Mouse (Mus musculus) embryonic fibroblast, embryonic 13.5 days (primary cell): ENCODE data around the gene Zfp131. TPM values are rescaled to one million over a fixed set of nuclear protein-coding genes. Genes with fewer than 3 reads are reported as not detected.

Experiments
- H3K27ac ChIP-seq: 2 replicates; pipeline ENCODE4 v1.5.1; 2012; ENCODE audit warnings: low read length, control low read depth, inconsistent platforms; ENCODE audit not compliant: insufficient read depth
- H3K4me1 ChIP-seq: 2 replicates; pipeline ENCODE4 v1.6.1; 2011; ENCODE audit warnings: low read length; ENCODE audit not compliant: control insufficient read depth, insufficient read depth
- H3K4me3 ChIP-seq: 2 replicates; pipeline ENCODE4 v1.5.1; 2011; ENCODE audit warnings: mild to moderate bottlenecking, control low read depth, low read length; ENCODE audit not compliant: insufficient read depth
- CTCF ChIP-seq: IDR thresholded peaks from 2 replicates; pipeline ENCODE4 v1.5.1; 2011; ENCODE audit warnings: mild to moderate bottlenecking, control low read depth, low read length, moderate library complexity, borderline replicate concordance; ENCODE audit not compliant: insufficient read depth
- POLR2A ChIP-seq: IDR thresholded peaks from 2 replicates; pipeline ENCODE4 v1.6.1; 2011; ENCODE audit warnings: low read depth, mild to moderate bottlenecking, control low read depth, low read length, moderate library complexity
- polyA plus RNA-seq: library from polyadenylated mRNA; stranded (reverse); fragments of >200 nt; gene quantifications from 2 replicates; pipeline ENCODE4 v1.2.4, GENCODE M21; 2011; ENCODE audit warnings: low read depth; ENCODE audit not compliant: missing spikeins, insufficient read length

Zfp131 gene
- polyA plus RNA-seq, 1 experiment: 64.5 TPM

DNA sequence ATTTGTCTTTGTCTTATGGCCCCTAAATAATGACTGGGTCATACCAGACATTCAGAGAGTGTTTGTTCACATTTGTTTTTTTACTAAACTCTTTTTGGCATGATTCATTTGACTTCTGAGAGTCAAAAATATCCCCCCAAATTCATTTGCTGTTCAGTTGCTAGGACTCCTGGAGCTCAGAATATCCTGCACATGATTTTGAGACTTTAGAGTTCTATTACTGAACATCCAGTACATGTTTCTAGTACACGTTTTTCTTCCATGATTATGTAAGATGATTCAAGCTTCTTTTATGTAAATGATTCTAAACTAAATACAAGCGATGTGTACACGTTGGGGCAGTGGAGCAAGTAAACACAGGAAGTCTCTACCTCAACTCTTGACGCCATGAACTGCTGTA, 7.0 kb upstream of the Zfp131 start:
- H3K27ac ChIP-seq: no peak overlapping the region
- no peaks in the 10 kb centered on the region for H3K4me1 ChIP-seq
- H3K4me3 ChIP-seq: no peak overlapping the region
- no peak for TF ChIP-seq POLR2A

DNA sequence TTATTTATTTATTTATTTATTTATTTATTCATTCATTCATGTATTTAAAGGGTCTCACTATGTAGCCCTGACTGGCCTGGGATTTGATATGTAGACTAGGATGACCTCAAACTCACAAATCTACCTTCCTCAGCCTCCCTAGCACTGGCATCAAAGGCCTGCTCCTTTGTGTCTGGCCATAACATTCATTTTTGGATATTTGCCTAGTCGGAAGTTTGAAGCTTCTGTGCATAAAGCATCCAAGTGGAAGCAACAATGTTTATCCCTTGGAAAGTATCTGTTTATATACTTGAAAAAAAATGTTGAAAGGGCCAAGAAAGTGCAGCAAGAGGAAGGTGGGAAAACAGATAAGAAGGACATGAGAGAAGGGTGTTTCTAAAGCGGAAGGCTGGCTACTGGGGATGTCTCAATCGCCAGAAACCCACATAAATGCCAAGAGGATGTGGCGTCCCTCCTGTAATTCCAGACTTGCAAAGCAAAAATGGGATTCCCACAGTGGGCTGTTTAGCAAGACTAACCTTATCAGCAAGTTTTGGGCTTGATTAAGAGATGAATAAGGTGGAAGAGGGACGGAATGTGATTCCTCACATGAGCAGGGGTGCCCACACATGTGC, 2.2 kb upstream of the Zfp131 start:
- Histone ChIP-seq H3K27ac (no peak overlapping the region), H3K4me1 (no peaks in the 10 kb centered on the region), H3K4me3 (no peak overlapping the region)
- TF ChIP-seq CTCF (no peak), POLR2A (no peak)

DNA sequence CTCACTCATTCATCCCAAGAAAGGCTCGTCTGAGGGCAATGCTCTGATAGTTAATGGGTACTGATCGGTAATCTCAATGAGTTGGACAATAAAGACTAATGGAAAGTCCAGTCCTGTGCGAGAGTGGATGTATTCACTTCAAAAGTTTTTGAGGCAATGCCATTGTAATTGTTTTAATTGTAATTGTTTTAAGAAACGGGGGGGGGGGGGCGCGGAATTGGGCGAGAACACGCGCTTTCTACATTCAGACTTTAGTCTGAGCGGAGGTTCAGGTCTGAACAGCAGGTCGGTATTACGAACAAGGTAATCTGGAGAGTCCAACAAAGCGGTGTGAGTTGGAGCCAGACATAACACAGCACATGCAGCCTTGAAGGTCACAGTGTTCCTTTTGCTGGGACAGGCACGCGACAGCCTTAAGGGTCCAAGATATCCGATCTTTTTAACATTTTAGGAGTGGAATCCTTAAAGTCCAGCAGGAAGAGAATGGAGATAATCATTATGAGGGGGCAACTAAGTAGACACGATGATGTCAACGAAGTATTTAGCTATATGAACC, 969 bp upstream of the Zfp131 start:
- TF ChIP-seq POLR2A (no peak), CTCF (no peak)
- Histone ChIP-seq H3K4me1 (no peaks in the 10 kb centered on the region), H3K4me3 (peak overlapping the region; percentile 55), H3K27ac (peak overlapping the region; percentile 54)

DNA sequence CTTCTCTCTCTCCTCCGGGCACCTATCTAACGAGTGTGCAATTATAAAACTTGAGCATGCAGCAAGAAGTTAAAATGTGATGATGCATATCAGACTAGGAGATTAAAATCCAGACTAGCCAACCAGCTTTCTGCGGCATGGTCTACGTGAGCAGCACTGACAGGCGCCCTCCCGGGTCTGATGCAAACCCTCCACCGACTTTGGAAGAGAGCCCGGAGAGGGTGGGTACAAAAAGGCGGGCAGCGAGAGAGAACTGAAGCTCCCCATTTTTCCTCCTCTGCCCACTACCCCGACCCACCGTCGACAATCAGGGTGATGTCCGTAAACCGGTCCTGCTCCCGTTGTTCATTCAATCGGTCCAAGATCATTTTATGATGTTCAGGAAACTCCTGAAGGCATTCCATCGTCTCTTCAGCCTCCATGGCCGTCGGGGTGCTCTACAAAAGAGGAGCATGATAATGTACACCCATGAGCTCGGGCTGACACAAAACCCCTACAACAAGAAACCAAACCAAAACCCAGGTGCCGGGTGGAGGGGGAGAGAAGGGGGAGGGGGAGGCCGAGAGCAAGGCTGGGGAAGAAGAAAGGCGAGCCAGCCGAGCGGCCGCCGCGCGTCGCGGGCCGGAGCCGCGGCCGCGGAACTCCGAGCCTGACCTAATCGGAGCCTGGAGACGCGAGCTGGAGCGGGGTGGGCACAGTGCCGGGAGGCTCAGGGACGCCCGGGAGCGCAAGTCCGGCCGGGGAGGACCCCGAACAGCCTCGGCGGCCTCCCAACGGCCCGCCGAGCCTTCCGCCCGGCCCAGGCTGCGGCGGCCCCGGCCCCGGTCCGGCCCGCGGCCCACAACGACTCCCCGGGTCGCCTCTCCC, 605 bp downstream of the Zfp131 start:
- Histone ChIP-seq H3K4me1 (no peaks in the 10 kb centered on the region), H3K4me3 (peak overlapping the region; percentile 82), H3K27ac (peak overlapping the region; percentile 85)
- TF ChIP-seq POLR2A: peak; percentile 71
- no peak for TF ChIP-seq CTCF

DNA sequence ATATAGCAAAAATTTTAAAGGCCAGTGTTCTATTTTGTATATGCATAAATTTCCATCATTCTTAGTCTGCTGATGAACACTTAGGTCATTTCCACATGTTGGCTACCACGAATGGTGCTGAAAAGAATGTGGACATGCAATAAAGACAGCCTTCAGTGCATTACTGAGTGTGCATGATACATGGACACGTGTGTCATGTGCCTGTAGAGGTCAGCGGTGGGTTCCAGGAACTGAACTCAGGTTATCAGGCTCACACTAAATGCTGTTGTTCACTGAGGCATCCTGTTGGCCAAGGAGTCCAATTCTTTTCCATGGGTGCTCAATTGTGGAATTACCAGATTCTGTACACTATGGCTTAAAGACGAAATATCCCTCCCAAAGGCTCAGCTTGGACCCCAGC, 7.1 kb downstream of the Zfp131 start:
- H3K27ac ChIP-seq: no peak overlapping the region
- H3K4me1 ChIP-seq: no peaks in the 10 kb centered on the region
- no peak overlapping the region for H3K4me3 ChIP-seq
- TF ChIP-seq POLR2A: no peak
- no peak; the same call in 1 of the 2 replicates for TF ChIP-seq CTCF

DNA sequence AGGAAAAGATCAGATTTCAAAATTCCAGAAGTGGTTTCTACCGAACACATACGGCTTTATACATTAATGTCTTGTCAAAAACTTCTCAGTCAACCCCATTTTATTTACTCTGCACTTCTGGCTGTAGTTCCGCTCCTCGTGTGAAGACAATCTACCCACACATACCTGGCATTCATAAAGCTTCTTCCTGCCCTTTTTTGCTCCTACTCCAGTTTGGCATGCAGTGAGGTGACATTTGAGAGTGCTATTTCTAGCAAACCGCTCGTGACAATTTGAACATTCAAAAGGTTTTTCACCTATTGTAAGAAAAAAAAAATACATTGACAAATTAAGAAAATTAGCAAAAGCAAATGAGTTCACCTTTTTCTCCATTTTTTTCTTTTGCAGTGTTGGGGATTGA, 22.1 kb downstream of the Zfp131 start:
- Histone ChIP-seq H3K4me1 (no peaks in the 10 kb centered on the region; the same call in 1 of the 2 replicates), H3K27ac (no peak overlapping the region), H3K4me3 (no peak overlapping the region)
- TF ChIP-seq CTCF (no peak), POLR2A (no peak)

DNA sequence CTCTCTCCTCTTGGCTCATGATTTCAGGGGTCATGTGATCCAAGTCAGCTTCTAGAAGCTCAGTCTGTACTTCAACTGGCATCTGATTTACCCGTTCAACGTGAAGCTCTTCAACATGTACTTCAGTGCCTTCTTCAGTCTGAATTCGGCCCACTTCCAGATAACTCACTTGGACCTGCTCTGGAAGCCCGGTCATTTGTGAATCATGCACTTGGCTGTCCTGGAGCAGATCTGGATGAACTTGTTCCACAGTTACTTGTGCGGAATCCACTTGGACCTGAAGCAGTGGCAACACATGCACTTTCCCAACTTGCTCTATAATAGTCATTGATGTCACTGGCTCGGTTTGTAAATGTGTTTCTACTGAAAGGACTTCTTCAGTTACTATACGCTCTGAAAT, 24.2 kb downstream of the Zfp131 start:
- H3K4me1 ChIP-seq: no peaks in the 10 kb centered on the region
- no peak overlapping the region for H3K27ac ChIP-seq
- no peak overlapping the region for H3K4me3 ChIP-seq
- TF ChIP-seq POLR2A (no peak), CTCF (no peak)

DNA sequence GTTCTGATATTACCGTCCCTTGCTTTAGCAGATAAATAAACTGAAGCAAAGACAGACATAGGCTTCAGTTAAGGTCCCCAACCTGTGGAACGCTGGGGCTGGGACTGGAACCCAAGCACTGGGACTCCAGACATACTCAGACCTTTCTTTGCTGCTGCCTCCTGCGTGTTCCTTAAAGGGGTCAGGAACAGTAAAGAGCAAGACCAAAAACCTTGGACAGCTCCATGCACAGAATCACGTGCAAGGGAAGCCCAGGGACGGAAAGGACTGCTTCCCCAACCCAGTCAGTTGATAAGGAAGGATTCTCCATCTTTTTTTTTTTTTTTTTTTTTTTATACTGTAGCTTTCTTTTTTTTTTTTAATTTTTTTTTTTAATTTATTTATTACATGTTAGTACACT, 33.9 kb downstream of the Zfp131 start:
- TF ChIP-seq CTCF (no peak), POLR2A (no peak)
- H3K4me1 ChIP-seq: no peaks in the 10 kb centered on the region
- no peak overlapping the region for H3K27ac ChIP-seq
- H3K4me3 ChIP-seq: no peak overlapping the region

DNA sequence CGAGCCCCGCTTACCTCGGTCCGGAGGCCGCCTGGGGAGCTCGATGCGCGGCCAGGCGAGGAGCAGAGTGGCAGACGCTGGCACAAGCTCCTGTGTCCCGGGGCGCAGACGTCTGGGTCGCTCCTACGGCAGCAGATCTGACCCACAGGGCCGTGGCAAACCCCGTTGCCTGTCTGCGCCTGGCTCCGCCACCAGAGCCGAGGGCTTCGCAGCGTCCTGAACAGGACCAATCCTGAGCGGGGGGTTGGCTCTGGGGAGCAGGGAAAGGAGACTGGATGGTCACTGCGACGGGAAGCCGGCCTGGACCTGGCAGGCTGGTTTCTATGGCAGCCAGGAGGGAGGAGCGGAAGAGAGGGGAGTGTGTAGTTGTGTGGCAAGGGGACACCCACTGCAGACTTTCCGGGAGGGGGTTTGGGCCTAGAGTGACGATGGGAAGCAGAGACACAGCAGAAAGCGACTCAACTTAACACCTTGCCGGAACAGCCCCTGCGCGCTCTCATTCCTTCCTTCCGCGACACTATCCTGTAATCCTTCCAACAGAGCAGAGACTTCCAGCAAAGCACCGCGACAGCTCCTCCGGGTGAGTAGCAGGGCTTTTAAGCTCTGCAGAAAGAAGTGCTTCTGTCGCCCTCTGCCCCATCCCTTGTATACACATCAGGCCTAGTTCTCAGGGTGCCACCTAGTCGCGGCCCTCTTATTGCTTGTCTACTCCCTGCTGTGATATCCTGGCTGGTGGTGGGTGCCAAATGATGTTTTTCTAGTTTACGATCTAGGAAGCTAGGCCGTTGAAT, 34.8 kb downstream of the Zfp131 start, which contains the start of gene Nim1k:
Nim1k (minus strand) TSS at position 202 of the 791 bp plus-strand sequence.
- TF ChIP-seq POLR2A (peak; percentile 80), CTCF (no peak)
- no peaks in the 10 kb centered on the region for H3K4me1 ChIP-seq
- H3K4me3 ChIP-seq: peak within 1 kb of the TSS; percentile 44
- H3K27ac ChIP-seq: no peak within 1 kb of the TSS

DNA sequence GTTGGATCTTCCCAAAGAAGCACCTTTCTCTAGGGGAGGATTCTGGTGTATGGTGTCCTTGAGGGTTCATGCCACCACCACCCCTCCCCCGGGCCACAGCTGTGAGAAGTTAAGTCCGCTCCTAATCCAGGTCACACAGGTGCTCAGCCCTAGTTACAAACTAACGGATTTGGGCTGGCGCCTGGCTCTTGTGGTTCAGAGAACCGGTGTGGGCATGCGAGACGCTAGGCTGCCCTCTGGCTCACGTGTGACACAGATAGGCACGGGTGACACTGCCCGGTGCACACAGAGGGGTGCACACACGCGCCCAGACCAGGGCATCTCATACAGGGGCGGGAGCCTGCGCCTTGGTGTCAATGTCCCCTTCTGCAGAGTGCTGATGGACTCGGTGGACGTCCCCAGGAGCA, 35.5 kb downstream of the Zfp131 start:
- H3K27ac ChIP-seq: no peak overlapping the region
- no peak for TF ChIP-seq CTCF
- no peak for TF ChIP-seq POLR2A
- peak overlapping the region; percentile 44 for H3K4me3 ChIP-seq
- H3K4me1 ChIP-seq: no peaks in the 10 kb centered on the region
